Mouse (Mus musculus): ENCODE results near the gene H6pd. TPM values are rescaled to one million over a fixed set of nuclear protein-coding genes. Genes with fewer than 3 reads are reported as not detected.
"Not testable (repeated sequence)": the region's sequence is repeated elsewhere in the genome, so short reads cannot be mapped to it uniquely, and the experiment has no call there.

Gene H6pd
- 10 to 100 TPM; 10.8 to 12.0 TPM for total RNA-seq (2021)

- intact Hi-C loops (cut with DNase I): no loop called here
- peak; percentile 85 to 89 for DNase-seq (ENCODE audit: low spot score in 2 of 2)
Observed at GRCm38 (mm10) chr4:150008853-150009586, at the start of gene H6pd. Gene H6pd, minus strand, starts transcription at chr4:150009023.

- intact Hi-C loops (cut with DNase I): no loop called here
- no peak for DNase-seq (ENCODE audit: low spot score in 2 of 2)
Observed at GRCm38 (mm10) chr4:150057722-150058121, 48.9 kb upstream of the H6pd start.

DNA sequence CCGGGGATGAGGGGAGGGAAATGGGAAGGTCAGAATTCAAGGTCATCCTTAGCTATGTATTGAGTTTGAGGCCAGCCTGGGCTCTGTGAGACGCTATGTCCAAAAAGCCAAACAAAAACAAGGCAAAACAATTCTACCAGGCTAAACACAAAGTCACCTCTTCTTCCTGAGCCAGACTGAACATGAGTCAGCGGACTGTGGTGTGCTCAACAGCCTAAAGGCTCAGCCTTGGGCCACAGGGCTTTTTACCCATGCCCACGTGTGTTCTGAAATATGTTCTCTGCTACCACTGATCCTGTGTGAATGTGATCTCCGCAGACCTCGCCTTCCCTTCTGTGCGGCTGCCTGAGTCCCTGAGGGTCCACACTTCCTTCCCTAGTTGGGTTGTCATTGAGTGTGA lies 47.3 kb upstream of the H6pd start:
- intact Hi-C loops (cut with DNase I): no loop called here
- no peak for DNase-seq (ENCODE audit: low spot score in 2 of 2)

DNA sequence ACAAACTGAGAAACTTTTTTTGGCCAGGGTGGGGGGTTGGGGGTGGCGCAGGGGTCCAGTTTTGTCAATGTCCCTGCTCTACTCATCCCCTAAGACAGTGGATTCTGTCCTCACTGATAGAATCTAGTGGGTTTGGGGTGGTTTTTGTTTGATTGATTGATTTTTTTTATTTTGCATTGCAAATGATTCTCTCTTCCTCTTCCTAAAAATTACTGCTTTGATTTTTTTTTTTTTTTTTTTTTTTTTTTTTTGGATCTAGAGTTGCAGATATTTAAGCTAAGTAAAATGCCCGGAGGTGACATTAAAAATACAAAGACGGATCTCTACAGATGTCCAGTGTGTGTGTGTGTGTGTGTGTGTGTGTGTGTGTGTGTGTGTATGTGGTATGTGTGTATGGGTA lies 43.6 kb upstream of the H6pd start:
- DNase-seq (ENCODE audit: low spot score in 2 of 2): no peak
- intact Hi-C loops (cut with DNase I): no loop called here

- DNase-seq (ENCODE audit: low spot score in 2 of 2): no peak
- intact Hi-C loops (cut with DNase I): no loop called here
Observed at GRCm38 (mm10) chr4:150051514-150051913, 42.7 kb upstream of the H6pd start.

DNA sequence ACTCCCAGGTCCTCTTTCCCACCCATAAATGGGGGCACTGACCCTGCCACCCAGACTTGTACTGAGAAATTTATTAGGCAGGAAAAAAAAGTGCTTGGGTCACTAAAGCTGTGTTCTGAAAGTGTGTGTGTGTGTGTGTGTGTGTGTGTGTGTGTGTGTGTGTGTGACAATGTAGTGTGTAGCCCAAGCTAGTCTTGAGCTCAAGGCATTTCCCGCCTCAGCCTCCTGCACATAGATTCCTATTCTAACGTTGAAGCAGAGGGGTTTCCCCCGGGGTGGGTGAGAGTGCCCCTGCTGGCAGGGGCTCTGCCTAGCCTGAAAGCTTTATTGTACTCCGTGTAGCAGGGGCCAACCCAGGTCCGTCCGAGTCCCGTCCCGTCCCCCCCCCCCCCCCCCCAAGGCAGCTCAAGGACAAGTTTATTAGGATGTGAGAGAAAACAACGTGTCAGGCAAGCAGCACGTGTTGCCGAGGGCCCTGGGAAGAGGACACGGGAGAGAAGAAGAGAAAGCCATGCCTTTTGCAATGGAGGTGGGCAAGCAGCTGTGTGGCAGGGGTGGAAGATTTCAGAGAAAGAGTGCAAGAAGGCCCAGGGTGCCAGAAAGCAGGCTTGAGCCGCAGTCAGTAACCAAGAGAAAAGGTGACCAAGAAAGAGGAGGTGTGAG lies 40.9 kb upstream of the H6pd start:
- no peak for DNase-seq (ENCODE audit: low spot score in 2 of 2)
- intact Hi-C loops (cut with DNase I): no loop called here

DNA sequence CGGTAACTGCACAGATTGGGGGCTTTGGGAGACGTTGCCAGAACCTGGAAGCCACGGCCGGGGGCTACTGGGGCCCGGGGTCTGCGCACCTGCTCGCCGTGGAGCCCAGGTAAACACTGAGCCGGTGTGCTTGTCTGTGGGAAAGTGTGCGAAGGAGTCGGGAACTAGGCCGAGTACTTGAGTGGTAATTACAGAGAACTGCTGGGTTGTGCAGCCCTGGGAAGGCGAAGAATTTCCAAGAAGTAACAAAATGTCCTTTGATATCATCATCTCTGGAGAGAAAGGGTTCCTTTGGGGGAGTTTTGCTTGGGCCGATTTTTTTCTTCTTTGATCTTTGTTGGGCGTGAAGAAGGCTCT lies 40.3 kb upstream of the H6pd start:
- DNase-seq (ENCODE audit: low spot score in 2 of 2): no peak
- intact Hi-C loops (cut with DNase I): no loop called here

DNA sequence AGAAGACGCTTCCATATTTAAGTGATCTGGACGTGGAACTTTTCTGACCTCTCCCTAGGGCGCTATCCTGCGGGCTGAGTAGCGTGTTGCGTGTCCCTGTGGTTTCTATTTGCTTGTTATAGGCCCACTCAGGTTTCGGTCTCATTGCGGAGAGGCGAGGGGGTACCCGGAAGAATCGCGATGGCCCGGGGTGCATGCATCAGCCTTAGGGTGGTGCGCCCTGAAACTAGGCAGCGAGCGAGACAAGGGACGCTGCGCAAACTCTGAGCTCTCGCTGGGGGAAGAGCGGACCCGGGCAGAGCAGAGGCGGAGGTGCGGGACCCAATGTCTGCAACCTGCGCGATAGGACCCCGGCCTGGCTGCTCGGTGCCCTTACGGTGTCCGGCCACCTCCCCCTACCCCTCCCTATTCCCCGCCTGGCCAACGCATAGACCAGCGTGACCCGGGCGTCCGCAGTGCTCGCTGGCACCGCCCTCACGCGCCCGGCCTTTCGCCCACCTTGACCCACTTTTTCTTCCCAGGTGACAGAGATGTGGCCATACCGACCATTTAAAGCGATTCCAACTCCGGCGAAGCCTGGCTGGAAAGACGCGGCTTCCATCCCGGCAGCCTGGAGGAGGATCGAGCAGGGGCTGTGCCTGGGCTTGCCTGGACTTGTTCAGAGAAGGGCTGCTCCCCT lies 39.8 kb upstream of the H6pd start:
- DNase-seq (ENCODE audit: low spot score in 2 of 2): no peak
- intact Hi-C loops (cut with DNase I): no loop called here

- intact Hi-C loops (cut with DNase I): no loop called here
- no peak for DNase-seq (ENCODE audit: low spot score in 2 of 2)
Observed at GRCm38 (mm10) chr4:150048038-150048437, 39.2 kb upstream of the H6pd start.

GRCm38 (mm10) chr4:150043591-150043990 lies 34.8 kb upstream of the H6pd start:
- no peak for DNase-seq (ENCODE audit: low spot score in 2 of 2)
- intact Hi-C loops (cut with DNase I): no loop called here

DNA sequence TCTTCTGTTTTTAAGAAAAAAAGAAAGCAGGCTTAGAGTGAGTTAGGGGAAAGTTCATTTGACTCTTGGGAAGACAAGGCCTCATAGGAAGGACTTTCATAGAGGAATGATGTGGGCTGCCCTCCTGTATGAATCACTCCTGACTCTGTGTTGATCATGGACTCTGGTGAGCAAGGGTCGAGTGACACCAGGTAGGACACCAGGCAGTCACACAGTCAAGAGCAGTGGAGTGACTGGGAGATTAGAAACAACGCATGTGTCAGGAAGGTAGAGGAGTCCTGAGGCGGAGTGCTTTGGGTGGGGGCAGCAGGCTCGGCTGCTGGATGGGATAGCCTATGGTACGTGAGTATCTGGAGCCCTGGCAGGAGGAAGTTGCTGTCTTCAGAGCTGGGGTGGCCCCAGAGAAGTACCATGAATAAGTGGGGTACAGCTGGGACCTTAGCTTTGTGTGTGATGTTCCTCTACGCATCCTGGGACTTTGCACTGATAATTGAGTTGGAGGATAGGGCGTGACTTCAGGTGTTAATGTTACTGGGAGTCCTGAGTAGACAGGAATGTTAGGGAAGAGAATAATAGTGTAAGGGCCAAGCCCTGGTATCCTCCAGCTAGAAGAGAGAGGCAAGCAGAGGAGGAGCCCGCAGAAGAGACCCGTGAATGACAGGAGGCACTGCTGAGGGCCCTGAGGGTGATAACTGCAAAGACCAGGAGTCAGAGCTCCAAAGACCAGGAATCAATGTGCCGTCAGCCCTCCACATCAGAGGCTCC lies 32.7 kb upstream of the H6pd start:
- no peak for DNase-seq (ENCODE audit: low spot score in 2 of 2)
- intact Hi-C loops (cut with DNase I): no loop called here

GRCm38 (mm10) chr4:150040856-150041255 lies 32.0 kb upstream of the H6pd start:
- DNase-seq (ENCODE audit: low spot score in 2 of 2); intact Hi-C loops (cut with DNase I): not testable (repeated sequence)

GRCm38 (mm10) chr4:150040003-150040581 lies 31.3 kb upstream of the H6pd start:
- intact Hi-C loops (cut with DNase I): no loop called here
- DNase-seq (ENCODE audit: low spot score in 2 of 2): no peak

DNA sequence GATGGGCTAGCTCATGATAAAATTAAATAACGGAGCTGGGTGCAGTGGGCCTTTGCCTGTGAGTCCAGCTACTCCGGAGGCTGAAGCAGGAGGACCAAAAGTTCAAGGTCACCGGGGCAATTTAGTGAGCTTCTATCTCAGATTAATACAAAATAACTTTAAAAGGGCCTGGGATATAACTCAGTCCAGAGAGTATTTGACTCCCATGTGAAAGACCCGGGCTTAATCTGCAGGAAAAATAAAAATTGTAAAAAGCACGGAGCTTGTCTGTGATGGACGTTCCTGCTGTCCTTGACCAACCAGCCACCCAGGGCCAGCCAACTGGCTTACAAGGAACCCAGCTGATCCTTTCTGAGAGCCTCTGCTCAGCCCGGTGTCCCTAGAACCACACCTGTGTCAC lies 29.7 kb upstream of the H6pd start:
- intact Hi-C loops (cut with DNase I): loop anchor here (5.0 kb wide), 1 partner anchor 34 kb away; no protein-coding TSS in a partner anchor
- DNase-seq (ENCODE audit: low spot score in 2 of 2): no peak

- DNase-seq (ENCODE audit: low spot score in 2 of 2): no peak
- intact Hi-C loops (cut with DNase I): loop anchor here (5.0 kb wide), 1 partner anchor 36 kb away; no protein-coding TSS in a partner anchor
Observed at GRCm38 (mm10) chr4:150036094-150036493, 27.3 kb upstream of the H6pd start.

- intact Hi-C loops (cut with DNase I): loop anchor here (1.0 to 5.0 kb wide), 2 partner anchors 37 to 64 kb away; no protein-coding TSS in a partner anchor
- peak; percentile 89 to 90 for DNase-seq (ENCODE audit: low spot score in 2 of 2)
Observed at GRCm38 (mm10) chr4:150035280-150035679, 26.5 kb upstream of the H6pd start.

DNA sequence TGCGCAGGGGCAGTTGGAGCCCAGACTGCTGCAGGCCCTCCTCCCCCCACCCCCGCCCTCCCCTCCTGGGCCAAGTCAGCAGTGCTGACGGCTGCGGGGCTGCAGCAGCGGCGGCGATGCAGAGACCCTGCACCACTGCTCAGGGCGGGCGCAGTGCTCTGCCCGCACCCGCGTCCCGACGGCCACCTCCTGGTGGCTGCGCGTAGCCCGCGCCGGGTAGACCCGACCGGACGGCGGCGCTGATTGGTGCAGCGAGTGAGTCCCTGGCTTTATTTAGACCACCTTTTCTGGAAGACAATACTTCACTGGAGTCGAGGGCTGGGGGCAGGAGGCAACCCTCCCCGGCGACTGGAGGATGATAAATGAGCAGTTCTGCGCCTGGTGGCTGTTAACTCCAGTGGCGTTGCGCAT lies 24.4 kb upstream of the H6pd start:
- DNase-seq (ENCODE audit: low spot score in 2 of 2): no peak
- intact Hi-C loops (cut with DNase I): no loop called here

- DNase-seq (ENCODE audit: low spot score in 2 of 2): peak in 1 of 2 experiments; percentile 26
- intact Hi-C loops (cut with DNase I): no loop called here
Observed at GRCm38 (mm10) chr4:150031234-150031890, 22.5 kb upstream of the H6pd start.

All from left cerebral cortex, postnatal 25 days (tissue).